Mouse (Mus musculus) bone marrow, adult 2 months (tissue): ENCODE measurements at regions not wholly inside any gene's neighbourhood (a gene's known extent, or its start where the extent isn't known, plus 50 kb on each side); places are given as distances from the start of the nearest gene placed in this dataset.

ENCODE experiments used
- CTCF ChIP-seq: fragments of 200-500 bp; IDR thresholded peaks from 2 replicates; pipeline ENCODE4 v1.5.1; 2011; ENCODE audit warnings: low read length, control low read depth; ENCODE audit not compliant: control insufficient read depth, insufficient read depth
- POLR2A ChIP-seq: fragments of 200-500 bp; IDR thresholded peaks from 2 replicates; pipeline ENCODE4 v1.6.1; 2011; ENCODE audit warnings: low read depth, mild to moderate bottlenecking, control low read depth, low read length, borderline replicate concordance; ENCODE audit not compliant: control insufficient read depth

- TF ChIP-seq POLR2A, result no peak
- no peak for TF ChIP-seq CTCF
Measured at GRCm38 (mm10) chr6:117245398-117245797, 77.1 kb downstream of the Cxcl12 start.
